Mouse (Mus musculus) G1E-ER4 (cell line): ENCODE data around the gene Sh3d19. TPM values are rescaled to one million over a fixed set of nuclear protein-coding genes. Genes with fewer than 3 reads are reported as not detected.

Source experiments
- GATA1 ChIP-seq: IDR thresholded peaks from one replicate; pipeline ENCODE4 v1.8.0; 2012; ENCODE audit warnings: low read length, inconsistent platforms
- polyA plus RNA-seq: library from polyadenylated mRNA; stranded (reverse); fragments of >175 nt; gene quantifications from 2 replicates; pipeline ENCODE4 v1.2.3, GENCODE M21; 2012

The Sh3d19 gene
- polyA plus RNA-seq, 1 experiment = 0.08 TPM

DNA sequence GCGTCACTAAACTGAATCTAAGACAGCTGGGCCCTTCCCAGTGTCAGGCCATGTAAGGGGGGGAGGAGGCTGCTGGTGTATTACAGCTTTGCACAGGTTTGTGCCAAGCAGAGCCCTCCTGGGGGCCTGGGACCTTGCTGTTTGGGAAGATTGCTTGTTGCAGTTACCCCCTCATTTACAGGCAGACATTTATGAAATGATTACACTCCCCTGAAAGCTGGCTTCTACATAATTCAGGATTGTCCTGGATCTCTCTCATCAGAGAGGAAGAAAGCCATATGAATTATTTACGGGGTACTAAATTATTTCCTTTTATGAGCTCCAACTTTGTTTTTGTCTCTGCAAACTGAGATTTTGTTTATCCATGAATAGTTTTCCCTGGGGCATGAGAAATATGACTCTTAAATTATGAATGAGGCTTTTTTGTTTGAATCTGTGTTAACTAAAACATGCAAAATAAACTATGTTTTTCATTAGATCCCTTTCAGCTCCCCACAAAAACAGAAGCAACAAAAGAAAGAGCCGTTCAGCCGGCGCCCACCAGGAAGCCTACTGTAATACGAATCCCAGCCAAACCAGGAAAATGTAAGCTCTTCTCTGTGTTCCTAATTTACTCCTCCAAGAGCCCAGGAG lies 122.4 kb downstream of the Sh3d19 start:
- no peak for TF ChIP-seq GATA1

DNA sequence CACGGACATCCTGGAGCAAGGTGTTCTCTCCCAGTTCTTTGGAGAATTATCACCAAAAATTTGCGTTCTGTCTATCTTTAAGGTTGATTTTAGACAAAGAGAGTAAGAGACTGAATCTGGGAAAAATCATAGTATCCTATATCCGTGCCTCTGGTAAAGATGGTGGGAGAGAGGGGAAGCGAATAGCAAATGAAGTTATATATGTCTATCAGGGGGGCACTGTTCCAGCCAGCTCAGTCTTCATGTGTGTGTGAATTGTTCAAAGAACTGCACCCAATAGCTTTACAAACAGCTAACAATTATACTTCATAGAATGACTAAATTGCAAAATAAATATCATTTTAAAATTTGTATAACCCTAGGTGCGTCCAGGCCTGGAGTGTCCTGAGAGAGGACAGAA lies 123.0 kb downstream of the Sh3d19 start:
- no peak for TF ChIP-seq GATA1

DNA sequence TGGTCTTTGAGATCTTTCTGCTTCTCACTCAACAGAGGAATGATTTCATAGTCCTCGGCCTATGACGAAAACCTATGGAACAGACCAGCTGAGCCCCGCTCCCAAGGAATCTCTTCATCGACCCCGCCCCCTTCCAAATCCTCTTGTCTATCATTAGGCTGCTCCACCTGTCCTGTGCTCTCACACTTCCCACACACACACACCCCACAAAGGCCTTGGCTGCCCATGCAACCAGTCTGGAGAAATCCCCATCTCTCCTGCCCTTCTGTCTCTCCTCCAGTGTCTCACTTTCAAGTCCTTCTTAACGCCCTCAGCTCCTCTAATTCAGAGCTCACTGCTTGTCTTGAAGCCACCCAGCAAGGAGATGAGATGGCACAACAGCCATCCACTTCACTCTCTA lies 131.0 kb downstream of the Sh3d19 start:
- TF ChIP-seq GATA1 = no peak

DNA sequence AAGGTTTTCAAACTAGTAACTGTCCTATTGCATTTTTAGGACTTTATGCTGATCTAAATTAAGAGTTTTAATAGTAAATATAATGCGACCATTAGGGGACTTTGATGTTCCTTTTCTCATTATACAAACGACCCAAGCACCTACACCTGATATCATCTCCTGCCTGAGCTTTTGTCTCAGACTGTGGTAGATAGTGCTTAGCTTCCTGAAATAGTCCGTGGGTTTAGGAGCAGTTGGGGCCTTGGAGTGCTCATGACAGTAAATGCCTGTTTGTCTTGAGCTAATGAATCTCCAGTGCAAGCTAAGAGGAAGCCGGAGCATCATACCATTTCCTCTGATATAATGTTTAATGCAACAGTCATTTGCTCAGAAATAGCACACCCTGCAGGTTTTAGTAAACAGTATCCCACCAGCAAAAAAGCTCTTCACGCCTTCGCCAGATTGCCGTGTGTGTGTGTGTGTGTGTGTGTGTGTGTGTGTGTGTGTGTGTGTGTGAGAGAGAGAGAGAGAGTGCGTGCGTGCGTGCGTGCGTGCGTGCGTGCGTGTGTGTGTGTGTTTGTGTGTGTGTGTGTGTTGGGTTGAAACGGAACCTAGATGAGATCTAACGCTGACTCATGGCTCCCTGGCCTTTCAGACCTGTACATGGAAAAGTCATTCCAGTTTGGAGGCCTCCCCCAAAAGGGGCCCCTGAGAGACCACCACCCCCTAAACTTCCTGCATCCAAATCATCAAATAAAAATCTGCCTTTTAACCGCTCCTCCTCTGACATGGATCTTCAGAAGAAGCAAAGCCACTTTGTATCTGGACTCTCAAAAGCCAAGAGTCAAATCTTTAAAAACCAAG lies 132.8 kb downstream of the Sh3d19 start:
- no peak for TF ChIP-seq GATA1

DNA sequence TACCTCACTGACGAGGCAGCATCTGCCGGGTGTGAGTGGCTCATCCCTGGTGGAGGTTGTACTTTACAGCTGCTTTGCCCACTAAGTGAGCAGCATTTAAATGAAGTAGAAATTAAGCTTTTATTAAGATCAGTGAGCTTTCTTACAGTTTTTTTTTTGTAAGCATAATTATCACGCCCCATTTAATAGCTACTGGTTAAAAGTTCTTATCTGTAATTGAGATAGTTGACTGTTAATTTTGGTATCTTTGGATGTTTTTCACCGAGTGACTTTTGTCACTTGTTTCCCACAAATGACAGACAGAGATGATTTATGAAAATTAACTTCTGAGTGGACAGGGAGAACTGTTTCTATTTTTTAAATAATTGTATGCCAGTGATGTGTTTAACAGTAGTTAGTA lies 134.0 kb downstream of the Sh3d19 start:
- TF ChIP-seq GATA1 = no peak

DNA sequence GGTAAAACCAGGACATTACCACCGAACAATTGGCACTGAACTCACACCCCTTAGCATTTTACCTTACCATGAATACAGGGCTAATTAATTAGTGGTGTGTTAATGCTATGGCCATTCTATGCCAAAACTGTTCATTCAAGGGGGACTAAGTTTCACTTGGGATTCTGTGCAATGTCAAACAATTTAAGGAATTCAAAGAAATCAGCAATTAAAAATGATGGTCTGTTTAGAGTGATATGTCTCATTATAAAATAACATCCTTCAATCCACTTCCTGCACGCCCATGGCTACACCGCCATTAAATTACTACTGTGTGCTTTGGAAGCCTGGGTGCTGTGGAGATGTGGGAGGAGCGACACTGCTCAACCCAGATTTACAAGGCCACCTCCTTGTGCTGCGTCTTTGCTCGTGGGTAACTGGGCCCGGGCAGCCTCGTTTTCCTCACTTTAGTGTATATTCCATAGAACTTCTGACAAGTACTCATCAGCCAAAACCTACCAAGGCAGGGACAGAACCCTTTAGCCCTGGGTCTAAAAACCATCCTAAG lies 135.2 kb downstream of the Sh3d19 start:
- TF ChIP-seq GATA1 = no peak

DNA sequence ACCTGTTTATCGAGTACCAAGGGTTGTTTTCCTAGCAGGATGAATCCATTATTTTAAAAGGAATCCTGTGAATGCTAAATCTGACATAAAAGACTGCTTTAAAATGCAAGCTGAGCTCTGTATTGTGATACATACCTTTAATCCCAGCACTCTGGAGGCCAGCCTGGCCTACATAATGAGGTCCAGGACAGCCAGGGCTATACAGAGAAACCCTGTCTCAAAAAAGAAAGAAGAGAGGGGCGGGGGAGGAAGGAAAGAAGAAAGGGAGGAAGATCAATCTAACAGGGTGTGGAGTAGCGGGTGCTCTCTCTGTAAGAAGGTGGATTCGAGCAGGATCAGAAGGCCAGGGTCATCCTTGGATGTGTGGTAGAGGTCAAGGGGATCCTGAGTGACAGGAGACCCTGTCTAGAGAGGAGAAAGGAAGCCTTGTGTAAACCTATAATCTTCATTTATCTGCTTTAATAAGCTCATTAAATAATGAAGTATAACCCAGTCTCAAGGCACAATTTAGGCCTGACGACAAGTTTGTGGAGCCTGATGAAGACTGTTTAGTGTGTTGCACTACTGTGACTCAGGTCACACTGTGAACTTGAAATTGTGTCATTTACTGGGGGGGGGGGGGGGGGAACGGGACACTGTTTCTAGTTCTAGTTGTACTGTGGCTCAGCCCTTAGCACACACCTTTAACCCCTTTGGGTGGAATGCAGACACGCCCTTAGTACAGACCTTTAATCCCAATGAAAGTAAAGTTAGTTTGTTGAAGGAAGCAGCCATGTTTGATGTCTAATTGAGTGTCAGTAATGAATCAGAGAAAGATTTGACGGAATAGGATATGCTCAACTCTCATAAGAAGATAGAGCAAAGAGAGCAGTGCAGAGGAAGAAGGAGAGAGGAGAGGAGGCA lies 137.0 kb downstream of the Sh3d19 start:
- no peak for TF ChIP-seq GATA1

DNA sequence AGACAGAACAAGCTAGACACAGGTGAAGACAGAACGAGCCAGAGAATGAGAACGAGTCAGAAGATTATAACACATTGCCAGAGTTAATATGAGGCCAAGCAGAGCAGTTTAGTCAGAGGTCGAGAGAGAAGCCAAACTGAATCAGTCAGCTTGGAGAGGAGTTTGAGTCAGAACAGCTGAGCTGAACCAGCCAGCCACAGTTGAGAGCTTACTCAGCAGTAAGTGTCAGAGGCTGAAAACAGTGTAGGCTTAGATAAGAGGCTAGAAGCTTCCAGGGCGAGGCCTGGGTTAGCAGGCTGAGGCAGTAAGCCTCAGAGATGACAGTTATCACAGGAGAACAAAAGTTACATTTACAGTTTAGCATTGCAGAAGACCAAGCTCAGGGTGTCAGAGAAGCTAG lies 137.7 kb downstream of the Sh3d19 start:
- no peak for TF ChIP-seq GATA1

DNA sequence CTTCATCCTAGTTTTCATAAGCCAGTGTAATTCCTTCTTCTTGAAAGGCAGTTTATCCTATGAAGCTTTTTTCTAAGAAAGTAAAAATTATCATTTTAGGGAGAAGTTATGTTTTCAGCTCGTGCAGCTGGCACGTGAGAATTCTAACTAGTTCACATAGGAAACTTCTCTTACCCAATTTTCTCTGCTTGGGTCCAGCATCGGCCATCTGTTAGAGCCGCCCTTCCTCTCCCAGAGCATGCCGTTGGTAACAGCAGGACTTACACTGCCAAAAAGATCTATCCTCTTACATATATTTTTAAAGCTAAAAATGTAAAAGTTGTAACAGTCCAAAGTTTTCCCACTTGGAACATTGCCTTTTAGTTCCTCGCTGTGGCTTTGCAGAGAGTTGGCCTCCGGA lies 138.2 kb downstream of the Sh3d19 start:
- no peak for TF ChIP-seq GATA1

DNA sequence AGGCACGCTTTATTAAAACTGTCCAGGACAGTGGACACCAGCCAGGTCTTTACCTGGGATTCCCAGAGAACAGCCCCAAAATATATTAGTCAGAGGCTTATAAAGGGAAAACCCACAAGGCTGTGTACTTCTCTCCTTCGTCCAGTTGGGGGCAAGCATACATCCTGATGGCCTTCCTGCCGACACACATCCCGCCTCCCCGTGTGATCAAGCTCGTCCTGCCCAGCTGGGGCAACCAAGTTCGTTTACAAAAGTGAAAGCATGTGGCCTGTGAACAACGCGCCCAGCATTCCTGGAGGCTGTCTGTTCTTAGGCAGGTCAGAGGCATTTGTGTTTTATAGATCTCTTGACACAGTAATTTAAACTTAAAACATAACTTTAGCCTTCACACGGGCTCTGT lies 139.2 kb downstream of the Sh3d19 start:
- no peak for TF ChIP-seq GATA1

DNA sequence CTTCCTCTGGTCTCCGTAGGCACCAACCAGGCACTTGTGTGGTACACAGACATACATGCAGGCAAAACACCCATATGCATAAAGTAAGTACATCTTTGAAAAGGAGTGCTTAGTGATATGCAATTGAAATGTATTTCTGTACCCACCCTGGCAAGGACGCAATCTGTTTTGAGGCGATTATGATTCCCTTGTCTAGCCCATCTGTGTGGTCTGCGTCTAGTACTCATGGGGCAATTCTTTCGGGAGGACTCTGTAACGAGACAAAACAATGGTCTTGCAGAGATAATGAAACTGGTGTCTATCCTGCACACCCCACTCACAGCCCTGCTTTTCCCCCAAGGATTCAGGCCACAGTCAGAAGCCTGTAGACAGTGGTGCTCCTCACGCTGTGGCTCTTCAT lies 141.9 kb downstream of the Sh3d19 start:
- TF ChIP-seq GATA1 = no peak

DNA sequence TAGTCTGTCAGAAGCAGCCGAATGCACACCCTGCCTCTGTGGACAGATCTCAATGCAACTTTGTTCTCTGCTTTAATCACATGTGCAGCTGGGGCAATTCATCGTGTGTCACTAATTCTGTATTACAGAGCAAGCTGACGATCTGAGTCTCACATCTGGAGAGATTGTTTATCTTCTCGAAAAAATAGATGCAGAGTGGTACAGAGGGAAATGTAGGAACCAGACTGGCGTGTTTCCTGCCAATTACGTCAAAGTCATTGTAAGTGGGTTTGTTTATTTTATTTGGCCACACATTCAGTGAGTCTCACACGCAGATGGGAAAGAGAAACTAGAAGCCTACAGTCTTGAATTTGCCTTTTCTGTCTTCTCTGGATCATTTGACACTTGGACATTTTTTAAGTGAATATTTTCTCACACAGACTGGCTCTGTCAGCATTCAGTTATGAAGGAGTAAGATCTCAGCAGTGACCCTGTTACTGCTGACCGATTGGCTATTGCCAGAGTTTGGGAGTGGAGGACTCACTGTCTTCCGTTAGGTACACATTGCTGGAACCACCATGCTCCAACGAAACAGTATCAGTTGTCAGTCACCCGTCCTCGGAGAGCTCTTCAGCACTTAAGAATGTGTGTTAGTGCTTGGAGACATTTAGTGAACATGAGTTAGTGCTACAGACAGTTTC lies 143.9 kb downstream of the Sh3d19 start:
- TF ChIP-seq GATA1 = no peak

DNA sequence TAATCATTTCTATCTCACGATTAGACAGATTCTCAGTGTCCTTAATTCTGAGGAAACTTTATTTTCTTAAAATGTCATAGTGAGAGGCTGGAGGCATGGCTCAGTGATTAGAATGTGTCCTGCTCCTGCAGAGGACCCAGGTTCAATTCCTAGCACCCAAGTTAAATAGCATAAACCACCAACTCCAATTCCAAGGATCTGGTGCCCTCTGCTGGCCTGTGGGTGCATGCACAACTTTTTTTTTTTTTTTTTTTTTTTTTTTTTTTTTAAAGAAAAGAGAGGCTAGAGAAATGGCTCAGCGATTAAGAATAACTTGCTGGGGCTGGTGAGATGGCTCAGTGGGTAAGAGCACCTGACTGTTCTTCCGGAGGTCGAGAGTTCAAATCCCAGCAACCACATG lies 146.0 kb downstream of the Sh3d19 start:
- TF ChIP-seq GATA1 = no peak

DNA sequence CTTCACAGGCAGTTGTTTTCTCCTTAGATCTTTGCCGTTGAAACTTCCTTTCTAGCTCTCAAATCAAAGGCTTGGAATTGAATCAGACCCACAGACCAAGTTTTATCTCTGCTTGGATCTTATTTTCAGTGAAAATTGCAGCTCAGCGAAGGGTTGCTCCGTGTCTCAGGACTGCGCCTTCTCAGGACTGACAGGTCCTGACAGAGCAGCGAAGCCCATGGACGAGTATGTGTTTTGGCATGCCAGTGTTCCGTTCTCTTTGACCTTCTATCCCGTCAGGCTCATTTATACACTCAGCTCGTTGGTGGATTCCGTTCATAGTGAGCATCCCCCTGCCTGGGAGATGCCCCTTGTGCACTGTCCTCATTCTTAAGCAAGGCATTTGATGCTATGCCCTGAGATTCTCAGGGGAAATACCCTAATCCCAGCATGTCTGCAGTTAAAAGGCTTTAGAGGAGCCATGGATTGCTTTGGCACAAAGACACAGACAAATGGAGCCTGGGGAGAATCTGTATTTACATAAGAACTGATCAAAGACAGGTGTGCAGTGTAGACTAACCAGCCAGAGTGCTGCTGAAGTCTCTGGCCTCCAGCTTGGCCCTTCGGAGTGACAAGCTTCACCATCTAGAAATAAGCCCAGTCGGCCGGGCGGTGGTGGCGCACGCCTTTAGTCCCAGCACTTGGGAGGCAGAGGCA lies 148.5 kb downstream of the Sh3d19 start:
- no peak for TF ChIP-seq GATA1

DNA sequence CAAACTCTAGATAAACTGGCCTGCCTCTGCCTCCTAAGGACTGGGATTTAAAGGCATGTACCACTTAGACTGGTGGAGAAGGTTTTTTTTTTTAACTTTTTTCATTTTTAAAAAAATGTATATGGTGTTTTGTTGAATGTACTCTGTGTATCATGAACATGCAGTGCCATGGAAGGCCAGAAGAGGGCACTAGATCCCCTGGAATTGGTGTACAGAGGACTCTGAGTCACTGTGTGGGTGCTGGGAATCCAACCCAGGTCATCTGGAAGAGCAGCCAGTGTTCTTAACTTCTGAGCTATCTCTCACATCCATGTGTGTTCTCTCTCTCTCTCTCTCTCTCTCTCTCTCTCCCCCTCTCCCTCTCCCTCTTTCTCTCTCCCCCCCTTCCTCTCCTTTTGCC lies 151.2 kb downstream of the Sh3d19 start:
- TF ChIP-seq GATA1 = no peak
